Mouse (Mus musculus): Measurements from ENCODE around the gene Commd4.

Commd4 gene

DNA sequence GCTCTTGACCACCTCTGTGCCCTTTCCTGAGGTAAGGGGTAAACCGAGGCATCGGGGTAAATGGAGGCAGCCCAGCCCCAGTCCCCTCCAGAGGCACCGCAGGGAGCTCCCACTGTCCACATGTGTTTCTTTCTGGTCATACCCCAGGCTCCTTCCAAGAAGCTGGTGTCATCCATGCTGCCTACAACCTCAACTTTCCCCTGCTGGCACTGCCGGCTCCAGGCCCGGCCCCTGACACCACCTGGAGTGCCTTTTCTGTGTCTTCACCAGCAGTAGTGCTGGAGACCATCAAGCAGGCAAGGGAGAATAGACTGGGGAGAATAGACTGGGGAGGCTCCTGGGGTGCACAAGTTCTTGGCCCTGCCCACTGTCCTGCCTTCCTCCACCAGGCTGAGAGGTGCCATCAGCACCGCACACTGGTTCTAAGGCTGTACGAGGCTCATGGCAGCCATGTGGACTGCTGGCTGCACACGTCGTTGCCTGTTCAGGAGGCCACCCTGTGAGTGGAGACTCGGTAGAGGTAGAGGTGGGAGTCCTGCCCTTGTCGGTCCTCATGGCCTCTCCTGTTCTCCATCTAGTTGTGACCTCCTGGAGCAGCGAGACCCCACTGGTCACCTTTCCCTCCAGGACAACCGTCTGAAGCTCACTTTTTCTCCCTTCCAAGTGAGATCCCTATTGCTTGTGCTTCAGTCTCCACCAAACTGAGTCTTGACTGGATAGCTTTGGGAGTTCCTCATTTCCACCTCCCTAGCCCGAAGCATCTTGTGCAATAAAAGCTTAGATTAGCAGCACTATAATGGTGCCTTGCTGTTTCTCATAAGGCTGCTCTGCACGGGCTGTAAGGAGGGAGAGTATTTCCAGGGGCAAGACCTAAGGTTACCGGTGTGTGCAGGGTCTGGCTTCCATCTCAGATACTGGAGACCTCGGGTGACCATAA, 16.4 kb downstream of the Commd4 start:
- no peak for DNase-seq (ENCODE audit: low spot score in 2 of 2)

DNA sequence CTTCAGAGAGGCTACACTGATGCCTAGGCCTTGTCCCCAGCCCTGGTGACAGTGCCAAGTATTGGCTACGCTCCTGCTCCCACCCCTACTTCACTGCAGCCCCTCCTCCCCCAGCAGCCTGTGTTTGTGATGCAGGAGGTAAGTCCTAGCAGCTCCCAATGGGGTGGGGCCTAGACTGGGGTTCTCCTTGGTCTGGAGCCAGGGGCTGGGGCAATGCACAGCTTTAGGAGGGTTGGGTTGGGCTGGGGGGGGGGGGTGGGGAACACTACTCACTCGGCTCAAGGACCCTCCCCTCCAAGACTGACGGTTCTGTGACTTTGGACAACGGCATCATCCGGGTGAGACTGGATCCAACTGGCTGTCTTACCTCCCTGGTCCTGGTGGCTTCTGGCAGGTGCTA, 18.6 kb downstream of the Commd4 start:
- no peak for DNase-seq (ENCODE audit: low spot score in 2 of 2)

DNA sequence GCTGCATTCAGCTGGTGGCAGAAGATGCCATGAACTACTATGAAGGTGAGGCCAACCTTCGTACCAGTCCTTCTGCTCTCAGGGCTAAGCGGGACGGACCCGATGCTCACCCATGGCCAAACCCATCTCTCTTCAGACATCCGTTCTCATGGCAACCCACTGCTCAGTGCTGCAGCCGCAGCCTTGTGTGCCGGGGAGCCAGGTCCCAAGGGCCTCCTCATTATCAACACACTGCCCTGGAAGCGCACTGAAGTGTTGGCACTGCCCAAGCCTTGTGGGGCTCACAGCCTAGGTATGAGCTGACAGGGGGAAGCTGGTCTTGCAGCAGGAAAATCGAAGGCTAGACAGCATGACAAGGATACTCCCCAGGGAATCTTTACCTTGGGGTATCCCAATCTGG, 19.0 kb downstream of the Commd4 start:
- DNase-seq (ENCODE audit: low spot score in 2 of 2) = no peak

DNA sequence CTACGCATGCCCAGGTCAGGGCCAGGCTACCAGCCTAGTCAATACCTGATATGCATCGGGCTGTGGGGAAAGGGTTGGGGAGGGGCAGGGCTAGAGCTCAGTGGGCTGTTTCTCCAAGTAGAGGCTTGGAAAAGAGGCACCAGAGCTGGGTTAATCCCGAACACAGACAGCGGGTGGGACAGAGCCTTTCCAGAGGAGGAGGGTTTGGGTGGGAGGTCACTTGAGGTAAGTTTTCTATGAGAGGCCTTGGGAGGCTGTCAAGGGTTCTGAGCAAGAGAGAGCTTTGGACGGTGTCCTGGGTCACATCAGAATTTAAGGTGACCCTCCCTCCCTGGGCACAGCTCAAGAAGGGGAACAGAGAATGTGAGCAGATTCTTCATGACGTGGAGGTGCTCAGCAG, 19.6 kb downstream of the Commd4 start:
- no peak for DNase-seq (ENCODE audit: low spot score in 2 of 2)

DNA sequence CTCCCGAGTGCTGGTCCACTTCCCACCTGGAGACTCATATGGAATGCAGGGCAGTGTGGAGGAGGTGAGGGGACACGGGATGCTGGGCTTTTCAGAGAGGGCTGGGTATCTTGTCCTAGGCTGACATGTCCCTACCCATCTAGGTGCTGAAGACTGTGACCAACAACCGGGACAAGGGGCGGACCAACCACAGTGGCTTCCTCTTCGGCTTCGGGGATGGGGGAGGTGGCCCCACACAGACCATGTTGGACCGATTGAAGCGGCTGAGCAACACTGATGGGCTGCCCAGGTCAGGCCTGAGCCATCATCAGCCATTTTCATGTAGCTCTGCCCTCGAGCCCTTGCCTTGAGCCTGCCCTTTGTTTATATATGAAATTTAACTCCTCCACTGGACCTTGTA, 20.4 kb downstream of the Commd4 start:
- DNase-seq (ENCODE audit: low spot score in 2 of 2) = no peak

DNA sequence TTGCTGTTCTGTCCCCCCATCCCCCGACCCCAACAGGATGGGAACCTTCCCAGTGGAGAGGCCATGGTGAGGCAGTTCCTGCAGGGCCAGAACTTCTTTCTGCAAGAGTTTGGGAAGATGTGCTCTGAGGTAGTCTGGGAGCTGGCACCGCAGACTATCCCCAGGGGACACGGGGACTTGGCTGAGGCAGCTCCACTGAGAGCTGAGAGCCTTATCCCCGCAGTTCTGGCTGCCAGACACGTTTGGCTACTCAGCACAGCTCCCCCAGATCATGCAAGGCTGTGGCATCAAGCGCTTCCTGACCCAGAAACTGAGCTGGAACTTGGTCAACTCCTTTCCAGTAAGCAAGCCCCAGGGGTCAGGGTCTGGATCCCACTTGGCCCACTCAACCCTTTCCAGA, 20.9 kb downstream of the Commd4 start:
- DNase-seq (ENCODE audit: low spot score in 2 of 2) = no peak

DNA sequence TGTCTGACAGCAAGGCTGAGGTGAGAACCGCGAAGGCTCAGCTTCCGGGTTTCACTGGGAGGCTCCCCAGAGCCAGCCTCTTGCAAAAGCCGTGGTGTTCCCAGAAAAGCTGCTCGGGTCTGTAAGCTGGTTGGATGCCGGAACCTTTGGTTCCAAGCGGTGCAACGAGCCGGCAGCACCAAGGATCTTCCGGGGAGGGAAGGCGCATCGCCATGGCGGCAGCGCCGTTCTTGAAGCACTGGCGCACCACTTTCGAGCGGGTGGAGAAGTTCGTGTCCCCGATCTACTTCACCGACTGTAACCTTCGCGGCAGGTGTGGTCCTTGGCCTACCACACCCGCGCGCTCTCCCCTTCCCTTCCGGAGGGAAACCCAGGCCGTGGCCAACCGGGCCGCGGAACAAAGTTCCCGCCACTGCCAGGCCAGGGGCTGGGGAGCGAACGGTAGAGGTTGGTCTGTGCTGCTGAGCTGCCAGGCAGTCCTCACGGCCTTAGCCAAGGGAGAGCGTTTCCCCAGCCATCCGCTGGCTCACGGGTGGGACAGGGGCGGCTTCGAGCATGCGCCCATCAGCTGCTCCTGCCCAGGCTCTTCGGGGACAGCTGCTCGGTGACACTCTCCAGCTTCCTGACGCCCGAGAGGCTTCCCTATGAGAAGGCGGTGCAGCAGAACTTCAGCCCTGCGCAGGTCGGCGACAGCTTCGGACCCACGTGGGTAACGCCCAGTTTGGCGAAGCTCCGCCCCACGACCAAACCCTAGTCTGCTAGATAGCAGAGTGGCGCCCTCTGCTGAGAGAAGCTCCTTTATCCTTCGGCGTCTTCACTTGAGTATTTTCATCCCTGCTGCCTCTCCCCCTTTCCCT, 27.3 kb downstream of the Commd4 start, which contains the start of gene Man2c1:
Man2c1 (plus strand) TSS at position 114 of the 857 bp plus-strand sequence.
- peak; percentile 89 to 93 for DNase-seq (ENCODE audit: low spot score in 2 of 2)

DNA sequence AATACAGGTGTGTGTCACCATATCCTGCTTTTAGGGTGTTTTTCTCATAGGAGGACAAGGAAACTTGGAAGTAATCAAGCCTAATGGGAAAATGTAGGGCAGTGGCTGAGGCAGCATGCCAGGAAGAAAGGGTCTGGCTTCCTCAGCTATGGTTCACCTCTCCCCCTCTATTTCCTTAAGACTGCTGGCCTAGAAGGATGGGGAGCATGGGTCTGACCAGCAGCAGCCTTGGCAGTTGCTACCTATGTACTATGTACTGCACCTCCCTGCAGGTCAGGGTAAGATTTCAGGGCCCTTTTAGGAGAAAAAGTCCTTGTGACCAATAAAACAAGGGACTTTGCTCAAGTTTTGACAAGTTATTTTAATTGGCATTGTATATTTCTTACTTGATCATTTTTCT, 28.5 kb downstream of the Commd4 start:
- no peak for DNase-seq (ENCODE audit: low spot score in 2 of 2)

DNA sequence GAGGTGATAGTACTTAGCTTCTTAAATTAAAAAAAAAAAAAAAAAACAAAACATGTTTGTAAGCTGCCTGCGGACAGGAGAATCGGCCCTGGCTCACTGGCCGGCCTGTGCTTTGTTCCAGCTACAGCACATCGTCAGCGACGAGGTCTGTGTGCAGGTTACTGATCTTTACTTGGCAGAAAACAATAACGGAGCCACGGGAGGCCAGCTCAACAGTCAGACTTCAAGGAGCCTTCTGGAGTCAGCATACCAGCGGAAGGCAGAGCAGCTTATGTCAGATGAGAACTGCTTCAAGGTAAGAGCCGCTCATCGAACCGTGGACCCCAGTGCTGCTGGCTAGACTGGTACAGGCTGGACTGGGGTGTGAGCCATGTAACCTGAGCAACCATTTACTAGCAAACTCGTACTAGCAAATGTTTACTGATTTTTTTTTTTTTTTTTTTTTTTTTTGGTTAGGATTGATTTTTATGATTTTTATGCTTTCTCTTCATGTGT, 40.8 kb downstream of the Commd4 start:
- no peak for DNase-seq (ENCODE audit: low spot score in 2 of 2)

All from heart, adult 9 months (tissue).